Mouse (Mus musculus): ENCODE measurements around the gene Clip1.

DNA sequence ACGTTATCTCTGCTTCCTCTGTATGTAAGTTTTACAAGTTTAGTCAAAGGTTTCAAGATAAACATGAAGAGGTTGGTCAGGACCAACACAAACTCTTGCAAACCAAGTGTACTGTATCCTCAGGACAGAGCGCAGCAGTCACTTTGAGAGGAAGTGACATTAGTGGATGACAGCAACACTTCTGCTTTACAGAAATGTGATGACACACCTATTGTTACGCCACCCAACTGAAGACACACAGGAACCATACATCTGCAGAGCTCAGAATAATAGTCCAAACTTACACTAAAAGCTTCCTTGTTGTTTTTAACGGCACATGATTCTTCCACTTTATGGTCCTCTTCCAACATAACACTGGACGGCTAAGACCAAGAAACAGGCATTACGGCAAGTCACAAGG is 29.4 kb upstream of the Clip1 start:
- no peak for TF ChIP-seq CTCF (IDR thresholded peaks at IDR 0.05; ENCODE audit: extremely low read depth, insufficient read depth, low read length)
- no peak for TF ChIP-seq POLR2A (IDR thresholded peaks at IDR 0.05; ENCODE audit: extremely low read depth, insufficient read depth, low read length)
